Mouse (Mus musculus): ENCODE results near the gene Fbxl16. TPM values are rescaled to one million over a fixed set of nuclear protein-coding genes. Genes with fewer than 3 reads are reported as not detected.

The Fbxl16 gene
- polyA plus RNA-seq, 1 experiment from 2014 or later, result 0.18 TPM

Other genes starting within 250 kb of the Fbxl16 start
- not detected for gene Sox8, start 238.4 kb upstream of the Fbxl16 start, polyA plus RNA-seq (2017; shearing (Covaris generic))
- gene Lmf1, start 230.0 kb upstream of the Fbxl16 start, polyA plus RNA-seq (2017; shearing (Covaris generic)), result 15.7 TPM
- not detected for gene Gng13, start 91.9 kb upstream of the Fbxl16 start, polyA plus RNA-seq (2017; shearing (Covaris generic))
- 5.7 TPM for gene Chtf18, start 81.7 kb upstream of the Fbxl16 start, polyA plus RNA-seq (2017; shearing (Covaris generic))
- gene Rpusd1, start 81.4 kb upstream of the Fbxl16 start, polyA plus RNA-seq (2017; shearing (Covaris generic)), result 4.0 TPM
- not detected for gene Mslnl, start 73.0 kb upstream of the Fbxl16 start, polyA plus RNA-seq (2017; shearing (Covaris generic))
- 0.67 TPM for gene Msln, start 54.7 kb upstream of the Fbxl16 start, polyA plus RNA-seq (2017; shearing (Covaris generic))
- gene Narfl, start 35.3 kb upstream of the Fbxl16 start, polyA plus RNA-seq (2017; shearing (Covaris generic)), result 20.4 TPM
- 26.4 TPM for gene Haghl, start 23.4 kb upstream of the Fbxl16 start, polyA plus RNA-seq (2017; shearing (Covaris generic))
- 0.69 TPM for gene Ccdc78, start 22.5 kb upstream of the Fbxl16 start, polyA plus RNA-seq (2017; shearing (Covaris generic))
- 121 TPM for gene Fam173a, start 16.2 kb upstream of the Fbxl16 start, polyA plus RNA-seq (2017; shearing (Covaris generic))
- not detected for gene AC134908.4, start 13.4 kb upstream of the Fbxl16 start, polyA plus RNA-seq (2017; shearing (Covaris generic))
- 26.0 TPM for gene Metrn, start 11.9 kb upstream of the Fbxl16 start, polyA plus RNA-seq (2017; shearing (Covaris generic))
- gene Wdr24, start 14.5 kb downstream of the Fbxl16 start, polyA plus RNA-seq (2017; shearing (Covaris generic)), result 24.5 TPM
- gene Jmjd8, start 19.8 kb downstream of the Fbxl16 start, polyA plus RNA-seq (2017; shearing (Covaris generic)), result 18.4 TPM
- gene Stub1, start 24.3 kb downstream of the Fbxl16 start, polyA plus RNA-seq (2017; shearing (Covaris generic)), result 132 TPM
- gene Rhbdl1, start 28.2 kb downstream of the Fbxl16 start, polyA plus RNA-seq (2017; shearing (Covaris generic)), result 0.55 TPM
- 0.46 TPM for gene Gm20683, start 32.7 kb downstream of the Fbxl16 start, polyA plus RNA-seq (2017; shearing (Covaris generic))
- 18.4 TPM for gene Rhot2, start 35.8 kb downstream of the Fbxl16 start, polyA plus RNA-seq (2017; shearing (Covaris generic))
- 11.1 TPM for gene Wdr90, start 52.4 kb downstream of the Fbxl16 start, polyA plus RNA-seq (2017; shearing (Covaris generic))
- gene Mcrip2, start 59.7 kb downstream of the Fbxl16 start, polyA plus RNA-seq (2017; shearing (Covaris generic)), result 4.1 TPM
- 41.4 TPM for gene Mettl26, start 66.0 kb downstream of the Fbxl16 start, polyA plus RNA-seq (2017; shearing (Covaris generic))
- 0.49 TPM for gene Wfikkn1, start 71.8 kb downstream of the Fbxl16 start, polyA plus RNA-seq (2017; shearing (Covaris generic))
- 15.3 TPM for gene Rab40c, start 110.6 kb downstream of the Fbxl16 start, polyA plus RNA-seq (2017; shearing (Covaris generic))
- gene Pigq, start 135.9 kb downstream of the Fbxl16 start, polyA plus RNA-seq (2017; shearing (Covaris generic)), result 44.1 TPM
- not detected for gene Nhlrc4, start 135.9 kb downstream of the Fbxl16 start, polyA plus RNA-seq (2017; shearing (Covaris generic))
- gene A930017K11Rik, start 143.5 kb downstream of the Fbxl16 start, polyA plus RNA-seq (2017; shearing (Covaris generic)), result not detected
- 18.6 TPM for gene Capn15, start 176.7 kb downstream of the Fbxl16 start, polyA plus RNA-seq (2017; shearing (Covaris generic))